Mouse (Mus musculus) kidney, embryonic 16.5 days (tissue): ENCODE measurements around the gene Nat8f4. TPM values are rescaled to one million over a fixed set of nuclear protein-coding genes. Genes with fewer than 3 reads are reported as not detected.
"Not testable (repeated sequence)": the region's sequence is repeated elsewhere in the genome, so short reads cannot be mapped to it uniquely, and the experiment has no call there.

Source experiments
- ATAC-seq: fragments of 200-750 bp; cut with Nextera tagmentation; 2 replicates; pipeline ENCODE4 v1.8.0; 2017; ENCODE audit warnings: moderate TSS enrichment; ENCODE audit not compliant: low FRiP score, low TSS enrichment
- H3K27ac ChIP-seq: fragments of 300-500 bp; sonication (generic); 2 replicates; pipeline ENCODE4 v1.5.1; 2014; ENCODE audit warnings: low read length
- H3K27me3 ChIP-seq: fragments of 300-500 bp; sonication (generic); 2 replicates; pipeline ENCODE4 v1.6.1; 2014; ENCODE audit warnings: low read length, control low read depth, mixed read lengths; ENCODE audit not compliant: insufficient read depth
- H3K36me3 ChIP-seq: fragments of 300-500 bp; sonication (generic); 2 replicates; pipeline ENCODE4 v1.6.1; 2014; ENCODE audit warnings: low read length, control low read depth, mixed read lengths; ENCODE audit not compliant: insufficient read depth
- H3K4me1 ChIP-seq: fragments of 300-500 bp; sonication (generic); 2 replicates; pipeline ENCODE4 v1.6.1; 2014; ENCODE audit warnings: low read length, control low read depth, mixed read lengths; ENCODE audit not compliant: insufficient read depth
- H3K4me2 ChIP-seq: fragments of 300-500 bp; sonication (generic); replicated peaks from 2 replicates; pipeline ENCODE4 v1.6.1; 2014; ENCODE audit warnings: low read depth, low read length
- H3K4me3 ChIP-seq: fragments of 300-500 bp; sonication (generic); 2 replicates; pipeline ENCODE4 v1.5.1; 2014; ENCODE audit warnings: mild to moderate bottlenecking, low read length
- H3K9ac ChIP-seq: fragments of 300-500 bp; sonication (generic); replicated peaks from 2 replicates; pipeline ENCODE4 v1.6.1; 2014; ENCODE audit warnings: low read length
- H3K9me3 ChIP-seq: fragments of 300-500 bp; sonication (generic); 2 replicates; pipeline ENCODE4 v1.6.1; 2016; ENCODE audit warnings: low read length, control low read depth
- WGBS: fragments of 180-500 bp; shearing (Covaris S2); extraction: QIAGEN DNeasy Blood & Tissue Kit; methylation state at CpG from one replicate; pipeline ENCODE4 v1.1.7; 2014; 5-methylcytosine and 5-hydroxymethylcytosine counted together
- polyA plus RNA-seq: library from polyadenylated mRNA; unstranded; fragments of >200 nt; fragmentation: Nextera tagmentation; extraction: Ambion mirVana; gene quantifications from 2 replicates; pipeline ENCODE4 v1.2.1, GENCODE M21; 2015

The Nat8f4 gene
- polyA plus RNA-seq, 1 experiment from 2014 or later = 8.6 TPM

GRCm38 (mm10) chr6:85906911-85907351, 2.2 kb upstream of the Nat8f4 start:
- H3K9ac ChIP-seq, H3K4me1 ChIP-seq, H3K36me3 ChIP-seq, H3K4me3 ChIP-seq, H3K4me2 ChIP-seq, ATAC-seq, H3K9me3 ChIP-seq, H3K27ac ChIP-seq, H3K27me3 ChIP-seq: not testable (repeated sequence)
- WGBS = 72% methylated on average over 2 of the region's 2 CpGs

DNA sequence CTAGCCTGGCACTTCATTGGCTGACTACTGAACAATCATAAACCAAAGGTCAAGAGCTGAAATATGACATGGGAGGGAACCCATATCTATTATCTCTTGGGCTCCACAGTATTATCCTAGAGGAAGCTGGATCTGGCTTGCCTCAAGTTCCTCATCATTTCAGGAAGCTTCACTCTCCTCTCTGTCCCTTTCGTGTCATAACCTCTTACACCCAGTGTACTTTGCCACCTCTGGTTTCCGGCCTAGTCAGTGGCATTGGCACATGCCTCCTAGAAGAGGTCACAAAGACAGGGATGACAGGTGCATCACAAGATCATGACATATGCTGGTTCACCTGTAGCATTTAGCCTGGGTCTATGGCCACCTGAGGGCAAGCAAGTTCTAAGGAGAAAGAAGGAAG, 2.4 kb downstream of the Nat8f4 start:
- Histone ChIP-seq H3K4me2 (no peak overlapping the region), H3K4me1 (no peaks in the 10 kb centered on the region), H3K4me3 (no peak overlapping the region), H3K9me3 (no peaks in the 10 kb centered on the region), H3K27ac (no peak overlapping the region), H3K36me3 (no peaks in the 10 kb centered on the region), H3K9ac (no peak overlapping the region), H3K27me3 (no peaks in the 10 kb centered on the region)
- whole genome bisulfite sequencing = 84% methylated on average over 2 of the region's 2 CpGs
- ATAC-seq = no peak

DNA sequence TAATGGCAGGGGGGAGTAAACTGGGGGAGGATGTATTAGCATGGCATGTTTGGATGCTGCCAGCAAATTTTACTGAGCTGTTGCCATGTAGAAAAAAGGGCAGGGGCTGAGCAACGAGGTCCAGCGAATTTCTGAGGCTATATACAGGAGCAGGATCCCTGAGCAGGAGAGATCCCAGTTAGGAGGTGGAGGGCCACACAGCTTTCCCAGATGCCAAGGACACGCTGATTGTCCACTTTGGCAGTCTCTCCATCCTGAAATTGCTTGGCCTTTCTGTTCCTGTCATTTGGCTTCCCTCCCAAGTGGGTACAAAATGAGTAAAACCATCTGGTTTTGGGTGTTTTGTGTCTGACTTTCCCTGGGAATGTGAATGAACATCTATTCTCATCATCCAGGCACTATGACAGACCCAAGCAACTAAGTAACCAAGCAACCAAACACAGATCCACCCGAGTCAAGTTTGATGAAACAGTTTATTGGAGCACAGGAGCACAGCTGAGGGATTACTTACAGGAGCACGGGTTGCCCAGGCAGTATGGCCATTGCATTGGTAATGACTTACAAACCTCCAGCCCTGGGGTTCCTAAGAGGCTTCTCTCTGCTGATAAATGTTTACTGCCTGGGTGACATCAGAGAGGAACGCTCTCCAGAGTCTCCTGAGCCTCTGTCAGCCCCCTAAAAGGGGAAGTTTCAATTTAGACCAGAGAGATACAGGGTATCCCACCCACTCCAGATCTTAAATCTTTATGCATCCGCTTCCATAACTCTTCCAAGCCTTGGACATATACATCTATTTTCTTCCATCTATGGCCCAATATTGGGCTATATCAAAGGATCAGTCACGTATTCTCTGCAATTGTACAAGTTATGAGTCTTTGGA, 5.8 kb downstream of the Nat8f4 start:
- WGBS = 83% methylated on average over 6 of the region's 8 CpGs
- H3K4me3 ChIP-seq, H3K27ac ChIP-seq, H3K4me1 ChIP-seq, H3K27me3 ChIP-seq, ATAC-seq, H3K4me2 ChIP-seq, H3K36me3 ChIP-seq, H3K9ac ChIP-seq, H3K9me3 ChIP-seq: not testable (repeated sequence)

DNA sequence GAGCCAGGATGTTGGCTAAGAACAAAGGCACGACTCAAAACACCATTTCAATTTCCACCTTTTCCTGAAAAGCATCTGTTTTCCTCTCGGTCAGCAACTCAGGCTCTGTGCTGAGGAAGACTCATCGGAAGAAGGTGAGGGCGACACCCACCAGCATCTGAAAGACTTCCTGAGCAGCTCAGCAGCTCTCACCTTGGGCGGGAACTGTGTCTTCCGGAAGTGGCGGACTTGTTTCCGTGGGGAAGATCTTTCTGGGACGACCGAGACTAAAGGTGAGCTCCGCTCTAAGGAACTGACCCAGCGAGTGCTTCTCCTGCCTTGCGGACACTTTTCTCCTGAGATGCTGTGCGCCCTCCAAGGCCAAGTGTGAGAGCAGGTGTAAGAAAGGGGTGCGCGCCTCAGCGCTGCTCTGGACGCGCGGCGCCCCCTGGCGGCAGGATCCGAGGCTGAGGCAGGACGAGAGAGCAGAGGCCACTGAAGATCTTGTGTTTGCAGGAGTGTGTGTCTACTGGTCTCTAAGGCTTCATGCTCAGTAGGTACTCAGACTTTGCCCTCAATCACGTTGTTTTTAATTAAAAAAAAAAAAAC, 9.5 kb downstream of the Nat8f4 start:
- not testable (repeated sequence) for H3K36me3 ChIP-seq, H3K4me1 ChIP-seq, H3K4me3 ChIP-seq, H3K9ac ChIP-seq, H3K4me2 ChIP-seq, H3K9me3 ChIP-seq, ATAC-seq, H3K27me3 ChIP-seq, H3K27ac ChIP-seq
- 73% methylated on average over 25 of the region's 25 CpGs for WGBS

DNA sequence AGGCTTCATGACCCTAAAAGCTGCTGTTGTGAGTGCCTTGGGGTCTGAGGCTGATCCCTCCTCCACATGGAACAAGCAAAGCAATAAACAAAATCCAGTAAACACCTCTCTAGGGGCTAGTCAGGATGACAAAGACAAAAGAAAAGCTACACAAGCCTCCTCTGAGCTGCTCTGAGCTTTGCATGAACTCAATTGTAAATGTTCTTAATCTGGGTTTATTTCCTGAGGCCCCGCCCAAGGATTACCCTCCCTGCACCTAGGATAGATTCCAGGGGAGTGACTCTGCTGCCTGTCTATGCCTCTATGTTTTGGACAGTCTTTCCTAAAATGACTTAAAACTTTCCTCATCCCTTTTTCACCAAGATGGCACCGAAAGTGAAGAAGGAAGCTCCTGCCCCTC, 15.7 kb downstream of the Nat8f4 start:
- 89% methylated on average over 2 of the region's 2 CpGs for WGBS
- Histone ChIP-seq H3K36me3 (no peaks in the 10 kb centered on the region), H3K9me3 (peaks cover 13% of the 10 kb centered on the region), H3K4me1 (no peaks in the 10 kb centered on the region), H3K4me3 (no peak overlapping the region), H3K4me2 (no peak overlapping the region), H3K27ac (no peak overlapping the region), H3K27me3 (no peaks in the 10 kb centered on the region), H3K9ac (no peak overlapping the region)
- no peak for ATAC-seq

GRCm38 (mm10) chr6:85884311-85884710, 20.4 kb downstream of the Nat8f4 start:
- H3K36me3 ChIP-seq = no peaks in the 10 kb centered on the region
- no peak overlapping the region for H3K4me3 ChIP-seq
- ATAC-seq = no peak
- WGBS = 88% methylated on average over 1 of the region's 1 CpGs
- H3K27me3 ChIP-seq = no peaks in the 10 kb centered on the region
- no peak overlapping the region for H3K27ac ChIP-seq
- no peak overlapping the region for H3K9ac ChIP-seq
- peaks cover 22% of the 10 kb centered on the region for H3K9me3 ChIP-seq
- H3K4me1 ChIP-seq = no peaks in the 10 kb centered on the region
- H3K4me2 ChIP-seq = no peak overlapping the region

DNA sequence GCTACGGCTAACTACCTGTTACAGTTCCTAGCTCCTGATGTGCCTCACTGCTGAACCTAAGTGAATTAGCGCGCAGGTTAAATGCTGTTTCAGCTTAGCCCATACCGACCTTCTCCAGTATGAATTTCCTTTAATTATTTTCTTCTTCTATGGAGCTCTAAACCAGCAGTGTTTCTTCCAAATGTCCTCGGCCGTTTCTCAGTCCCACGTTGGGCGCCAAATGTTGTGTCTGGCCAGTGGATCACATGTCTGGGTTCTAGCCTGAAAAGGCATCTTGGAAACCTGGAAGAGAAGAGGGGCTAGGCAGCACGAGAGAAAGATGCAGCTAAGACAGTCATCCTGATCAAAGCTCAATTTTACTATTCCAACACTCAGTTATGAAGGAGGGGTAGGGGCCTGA, 21.4 kb downstream of the Nat8f4 start:
- H3K9ac ChIP-seq, ATAC-seq, H3K4me3 ChIP-seq, H3K4me2 ChIP-seq, H3K36me3 ChIP-seq, H3K27ac ChIP-seq, H3K4me1 ChIP-seq, H3K27me3 ChIP-seq: not testable (repeated sequence)
- peaks cover 22% of the 10 kb centered on the region for H3K9me3 ChIP-seq
- 94% methylated on average over 9 of the region's 9 CpGs for WGBS

- H3K4me3 ChIP-seq, H3K4me1 ChIP-seq, H3K9me3 ChIP-seq, H3K36me3 ChIP-seq, H3K9ac ChIP-seq, H3K27ac ChIP-seq, H3K27me3 ChIP-seq: not testable (repeated sequence)
- 45% methylated on average over 5 of the region's 5 CpGs for WGBS
- peak; percentile 23; the same call in 1 of the 2 replicates for ATAC-seq
- H3K4me2 ChIP-seq = peak within 1 kb of the TSS; percentile 23; the same call in 1 of the 2 replicates
These were observed 35.7 kb downstream of the Nat8f4 start, which contains the start of gene Nat8f2 for GRCm38 (mm10) chr6:85869006-85869405. Gene Nat8f2 (minus strand): TSS chr6:85869158.

- Histone ChIP-seq H3K4me3 (no peak overlapping the region), H3K9ac (no peak overlapping the region), H3K27ac (no peak overlapping the region), H3K9me3 (no peaks in the 10 kb centered on the region), H3K4me1 (peaks cover 8% of the 10 kb centered on the region; the same call in 1 of the 2 replicates), H3K36me3 (no peaks in the 10 kb centered on the region), H3K27me3 (no peaks in the 10 kb centered on the region), H3K4me2 (peak overlapping the region; percentile 23; the same call in 1 of the 2 replicates)
- 68% methylated on average over 8 of the region's 8 CpGs for WGBS
- peak; percentile 46; the same call in 1 of the 2 replicates for ATAC-seq
These were observed 36.7 kb downstream of the Nat8f4 start for GRCm38 (mm10) chr6:85867726-85868690.
